Mouse (Mus musculus) T-helper 1 cell (primary cell): ENCODE results near the gene Ino80e.
"Not testable (repeated sequence)": the region's sequence is repeated elsewhere in the genome, so short reads cannot be mapped to it uniquely, and the experiment has no call there.

Experiments
- in situ Hi-C: fragments of 300-600 bp; cut with MboI, MseI; formaldehyde crosslinking; loops from one replicate; pipeline ENCODE4 v1.15.1; 2025; ENCODE audit warnings: high pct_unique_total_duplicates

The Ino80e gene

DNA sequence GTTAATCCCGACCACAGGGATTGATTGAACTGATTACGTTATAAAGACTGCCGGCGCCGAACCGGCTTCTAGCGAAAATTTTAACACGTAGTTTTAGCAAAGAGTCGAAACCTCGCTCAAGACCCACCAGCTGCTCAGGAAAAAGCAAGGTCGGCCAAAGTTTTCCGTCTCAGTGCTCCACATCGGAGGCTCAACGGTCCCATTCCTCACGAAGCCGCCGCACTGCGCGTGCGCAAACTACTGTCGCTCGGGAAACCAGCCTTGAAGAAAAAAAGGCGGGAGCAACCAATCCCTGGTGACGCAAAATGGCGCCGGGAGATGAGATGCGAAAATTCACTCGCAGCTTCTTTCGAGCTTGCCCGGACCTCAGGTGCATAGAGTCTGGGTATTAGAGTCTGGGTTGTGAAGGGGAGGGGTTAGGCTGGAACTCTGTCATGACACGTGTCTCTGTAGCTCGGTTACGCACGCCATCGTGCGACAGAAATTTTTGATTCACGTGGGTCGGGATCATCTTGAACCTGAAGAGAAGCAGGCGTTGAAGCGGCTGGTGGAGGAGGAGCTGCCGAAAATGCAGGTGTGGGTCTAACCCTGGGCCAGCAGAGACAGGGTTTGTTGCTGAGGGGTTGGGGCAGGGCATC is at the start of gene Ino80e:
Gene Ino80e, minus strand, starts transcription at position 231 of the 638 bp plus-strand sequence.
- in situ Hi-C loops: loop anchor here (10.0 kb wide), 1 partner anchor 563 kb away; the partner anchor contains the start of gene Zfp688

DNA sequence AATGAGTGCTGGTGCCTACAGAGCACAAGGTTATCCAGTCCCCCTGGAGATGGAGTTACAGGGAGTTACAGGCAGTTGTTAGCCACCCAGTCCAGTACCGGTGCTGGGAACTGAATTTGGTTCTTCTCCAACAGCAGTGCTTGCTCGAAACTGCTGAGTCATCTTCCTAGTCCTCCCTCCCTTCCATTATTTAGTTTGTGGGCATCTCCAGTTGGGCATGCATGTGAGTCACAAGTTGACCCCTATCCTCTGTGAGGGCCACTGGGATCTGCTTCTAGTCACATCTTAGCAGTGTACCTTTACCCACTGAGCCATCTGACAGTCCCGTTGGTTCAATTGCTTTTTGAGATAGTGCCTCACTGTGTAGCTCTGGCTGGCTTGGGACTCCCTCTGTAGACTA is 43.4 kb upstream of the Ino80e start:
- in situ Hi-C loops: no loop called here

DNA sequence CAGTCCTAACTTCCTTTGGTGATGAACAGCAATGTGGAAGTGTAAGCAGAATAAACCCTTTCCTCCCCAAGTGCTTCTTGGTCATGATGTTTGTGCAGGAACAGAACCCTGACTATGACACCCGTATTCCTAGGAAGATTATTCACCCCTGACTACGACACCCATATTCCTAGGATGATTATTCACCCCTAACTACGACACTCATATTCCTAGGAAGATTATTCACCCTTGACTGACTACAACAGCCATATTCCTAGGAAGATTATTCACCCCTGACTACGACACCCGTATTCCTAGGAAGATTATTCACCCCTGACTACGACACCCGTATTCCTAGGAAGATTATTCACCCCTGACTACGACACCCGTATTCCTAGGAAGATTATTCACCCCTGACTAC is 37.6 kb upstream of the Ino80e start:
- in situ Hi-C loops: not testable (repeated sequence)

DNA sequence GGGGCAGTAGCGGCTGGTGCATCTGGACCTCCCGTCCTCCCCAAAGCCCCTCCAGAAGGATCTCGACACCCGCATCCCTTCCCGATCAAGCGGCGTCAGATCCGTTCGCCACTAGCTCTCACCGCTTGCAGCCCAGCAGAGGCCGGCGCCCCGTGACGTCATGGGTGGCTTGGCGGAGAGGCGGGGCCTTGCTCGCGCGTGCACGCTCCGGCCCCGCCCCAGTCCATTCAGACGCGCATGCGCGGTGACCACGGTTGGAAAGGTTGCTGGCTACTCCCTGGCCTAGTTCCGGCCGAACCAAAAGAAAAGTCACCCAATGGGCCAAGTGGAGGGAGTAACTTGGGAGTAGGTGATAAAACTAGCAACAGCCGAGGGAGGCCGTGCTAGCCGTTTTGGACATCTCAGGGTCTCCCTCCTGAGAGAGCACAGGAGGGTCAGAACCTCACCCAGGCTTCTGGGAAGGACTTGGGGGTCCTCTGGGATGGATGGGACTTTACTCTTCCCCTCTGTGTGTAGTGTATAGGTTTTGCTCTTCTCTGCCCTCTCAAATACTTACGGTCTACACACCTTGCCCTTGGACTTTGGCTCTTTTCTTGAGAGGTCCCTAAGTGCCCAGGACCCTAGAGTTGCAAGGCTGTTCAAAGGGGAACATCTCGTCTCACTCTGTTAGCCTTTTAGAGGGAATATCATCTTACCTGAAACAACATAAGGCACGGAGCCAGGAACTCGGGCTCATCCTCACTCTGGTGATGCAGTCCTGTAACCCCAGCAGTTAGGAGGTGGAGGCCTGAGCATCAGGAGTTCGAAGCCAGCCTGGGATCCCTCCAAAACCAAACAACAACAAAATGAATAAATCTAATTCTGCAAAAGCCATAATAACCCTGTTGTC is 36.2 kb upstream of the Ino80e start:
- in situ Hi-C loops: no loop called here

DNA sequence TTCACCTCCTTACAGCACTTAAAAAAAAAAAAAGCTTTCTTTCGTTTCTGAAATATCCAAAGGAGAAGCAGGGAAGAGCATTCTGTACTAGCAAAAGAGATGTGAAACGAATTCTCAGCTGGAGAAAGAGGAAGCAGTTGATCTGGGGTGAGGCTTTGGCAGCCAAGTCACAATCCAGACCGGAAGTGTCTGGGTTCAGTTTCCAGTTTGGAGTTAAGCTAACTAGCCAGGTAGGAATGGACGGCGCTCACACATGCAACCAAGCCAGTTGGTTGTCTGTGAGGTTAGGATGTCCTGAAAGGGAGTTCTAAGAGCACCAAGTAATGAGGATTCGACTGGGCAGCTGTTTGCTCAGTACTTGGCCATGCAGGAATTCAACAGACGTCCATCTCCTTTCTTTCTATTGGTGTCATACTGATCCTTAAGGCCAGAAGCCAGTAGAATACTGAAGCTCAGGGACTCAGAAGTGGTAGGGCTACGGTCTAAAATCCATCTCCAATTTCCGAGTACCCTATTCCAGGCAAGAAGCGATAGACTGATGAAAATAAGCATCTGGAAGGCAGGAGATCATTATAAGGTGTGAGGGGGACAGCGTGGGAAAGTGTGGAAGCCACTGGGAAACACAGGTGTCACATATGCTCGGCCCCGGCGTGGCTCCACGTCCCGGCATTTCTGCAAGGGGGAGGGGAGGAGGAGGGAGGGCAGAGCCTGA is 35.4 kb upstream of the Ino80e start:
- in situ Hi-C loops: no loop called here

DNA sequence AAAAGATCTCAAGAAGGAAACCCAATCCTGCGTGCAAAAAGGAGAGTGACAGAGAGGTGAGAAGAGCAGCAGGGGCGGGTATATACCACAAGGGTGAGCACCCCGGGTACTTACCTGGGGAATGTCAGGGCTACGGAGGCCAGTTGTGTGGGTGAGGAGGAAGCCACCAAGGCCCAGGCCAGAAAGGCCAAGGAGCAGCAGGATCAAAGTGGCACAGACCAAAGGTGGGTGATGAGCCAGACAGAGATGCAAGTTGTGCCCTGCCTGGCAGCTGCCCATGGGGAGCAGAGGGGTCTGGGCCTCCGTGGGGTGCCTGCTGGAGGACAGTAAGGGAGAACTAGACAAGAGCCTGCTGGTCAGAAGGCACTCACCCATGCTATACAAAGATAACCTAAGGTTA is 34.7 kb upstream of the Ino80e start:
- in situ Hi-C loops: no loop called here

DNA sequence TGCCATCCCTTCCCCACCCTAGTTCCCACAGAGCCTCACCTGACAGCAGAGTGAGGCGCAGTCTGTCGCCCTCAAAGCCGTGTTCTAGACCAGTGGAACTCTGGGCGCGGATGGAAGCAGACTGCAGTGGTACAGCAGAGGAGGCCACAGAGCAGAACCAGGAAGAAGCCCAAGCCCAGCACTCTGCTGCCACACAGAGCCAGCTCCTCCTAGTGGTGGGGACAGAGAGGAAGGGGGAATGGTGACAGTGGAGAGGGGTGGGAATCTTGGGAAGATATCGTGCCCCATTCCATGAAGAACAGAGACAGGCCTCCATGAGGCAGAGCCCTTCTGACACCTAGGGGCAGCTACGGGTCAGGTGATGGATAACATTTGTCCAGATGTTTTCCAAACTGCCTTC is 26.7 kb upstream of the Ino80e start:
- in situ Hi-C loops: no loop called here

DNA sequence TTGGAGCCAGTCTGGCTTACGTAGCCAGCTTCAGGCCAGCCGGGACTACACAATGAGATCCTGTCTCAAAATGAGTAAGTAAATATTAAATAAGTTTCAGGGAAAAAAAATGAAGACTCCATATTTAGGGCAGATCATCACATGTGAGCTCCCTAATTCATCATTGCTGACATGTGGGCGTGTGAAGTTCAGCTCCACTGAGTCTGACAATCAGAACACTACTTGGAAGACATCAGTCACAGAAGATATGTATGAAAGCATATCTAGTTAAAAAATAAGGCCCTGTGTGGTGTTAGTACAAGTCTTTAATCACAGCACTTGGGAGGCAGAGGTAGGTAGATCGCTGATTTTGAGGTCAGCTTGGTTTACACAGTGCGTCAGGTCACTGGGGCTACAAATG is 25.1 kb upstream of the Ino80e start:
- in situ Hi-C loops: no loop called here

DNA sequence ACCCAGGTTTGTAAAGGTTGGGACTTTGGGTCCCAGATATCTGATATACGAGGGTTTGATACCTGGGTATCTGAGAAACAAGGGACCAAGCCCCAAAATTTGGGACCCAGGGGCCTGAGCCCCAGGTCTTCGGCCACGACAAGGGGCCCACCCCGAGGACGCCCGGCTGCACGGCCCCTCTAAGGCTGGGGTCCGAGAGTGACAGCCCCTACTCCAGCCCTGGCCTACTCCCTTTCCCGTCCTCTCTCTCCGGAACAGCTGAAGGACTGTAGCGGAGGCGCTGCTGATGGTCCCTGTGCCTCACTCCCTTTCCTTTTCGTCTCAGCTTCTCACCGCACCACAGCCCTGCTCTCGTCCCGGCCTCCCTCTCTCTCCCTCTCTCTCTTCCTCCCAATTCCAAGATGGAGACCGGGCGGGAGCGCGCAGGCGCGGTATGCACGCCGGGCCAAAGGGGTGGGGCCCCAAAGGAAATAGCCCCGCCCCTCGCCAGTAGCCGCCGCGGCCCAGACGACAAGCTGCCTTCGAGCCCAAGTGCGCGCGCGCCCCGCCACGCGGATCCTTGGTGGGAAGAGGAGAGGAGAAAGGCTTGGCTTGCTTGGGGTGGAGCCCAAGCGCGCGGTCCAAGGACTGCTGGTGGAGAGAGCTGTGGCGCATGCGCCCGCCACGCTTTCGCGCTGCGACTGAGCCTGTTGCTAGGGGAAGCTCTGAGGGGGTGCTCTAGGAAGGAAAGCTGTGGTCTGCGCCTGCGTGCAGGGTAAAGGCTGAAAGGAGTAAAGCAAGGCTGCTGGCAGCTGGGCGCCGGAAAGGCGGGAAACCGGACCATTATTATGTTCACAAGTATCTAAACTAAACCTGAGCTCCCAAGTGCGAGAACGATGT is 22.3 kb upstream of the Ino80e start, which contains the start of gene Taok2:
Gene Taok2, minus strand, starts transcription at position 418 of the 879 bp plus-strand sequence.
- in situ Hi-C loops: no loop called here

DNA sequence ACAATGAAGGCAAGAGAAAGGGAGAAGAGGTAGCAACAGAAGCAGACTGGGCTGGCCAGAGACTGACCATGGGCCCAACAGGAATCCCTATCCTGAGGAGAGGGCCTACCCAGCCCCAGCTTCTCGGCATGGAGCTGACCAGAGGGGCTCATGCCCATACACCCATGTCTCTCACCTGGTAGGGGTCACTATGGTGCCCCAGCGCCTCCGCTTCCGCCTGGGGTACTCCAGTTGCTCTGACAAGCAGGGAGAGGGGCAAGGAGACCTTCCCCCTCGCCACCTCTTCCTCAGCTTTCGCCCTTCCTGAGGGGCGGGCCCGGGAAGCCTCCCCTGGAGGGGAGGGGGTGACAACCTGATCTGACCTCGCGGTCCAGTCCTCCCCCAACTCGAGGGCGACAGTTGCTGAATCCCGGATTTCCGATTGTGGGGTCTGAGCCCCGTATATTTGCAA is 21.6 kb upstream of the Ino80e start:
- in situ Hi-C loops: no loop called here

DNA sequence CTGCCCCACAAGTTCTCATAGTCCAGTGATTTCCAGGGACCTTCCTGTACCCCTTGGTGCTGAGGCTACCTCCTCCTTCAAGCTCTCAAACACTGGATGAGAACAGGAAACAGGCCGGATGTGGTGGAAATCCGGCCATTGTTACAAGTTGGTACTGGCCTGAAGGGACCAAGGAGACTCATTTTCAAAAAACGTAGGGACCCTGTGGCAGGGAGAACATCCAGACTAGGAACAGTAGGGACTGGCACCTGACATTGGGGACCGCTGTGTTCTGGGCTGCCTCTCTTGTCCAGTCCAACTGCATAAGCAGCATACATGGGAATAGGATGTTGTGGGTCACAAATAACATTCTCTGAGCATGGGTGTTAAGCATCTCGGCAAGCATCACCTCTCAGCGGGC is 18.9 kb upstream of the Ino80e start:
- in situ Hi-C loops: no loop called here

DNA sequence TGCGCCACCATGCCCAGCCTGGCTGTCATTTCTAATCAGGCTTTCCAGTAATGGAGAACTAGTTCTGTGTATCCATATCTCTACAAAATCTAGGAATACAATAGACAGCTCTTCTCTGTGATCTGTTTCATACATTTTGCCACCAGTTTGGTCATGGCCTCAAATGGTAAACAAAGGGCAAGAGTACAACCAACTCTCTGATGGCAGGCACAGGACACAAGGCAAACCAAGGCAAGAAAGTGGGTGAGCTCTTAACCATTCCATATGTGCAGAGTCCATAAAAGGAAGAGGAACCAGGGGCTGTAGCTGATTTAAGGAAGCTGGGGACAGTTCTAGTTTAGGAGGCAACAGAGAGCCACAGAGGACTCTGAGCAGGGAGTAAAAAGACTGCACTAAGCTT is 15.1 kb upstream of the Ino80e start:
- in situ Hi-C loops: no loop called here

DNA sequence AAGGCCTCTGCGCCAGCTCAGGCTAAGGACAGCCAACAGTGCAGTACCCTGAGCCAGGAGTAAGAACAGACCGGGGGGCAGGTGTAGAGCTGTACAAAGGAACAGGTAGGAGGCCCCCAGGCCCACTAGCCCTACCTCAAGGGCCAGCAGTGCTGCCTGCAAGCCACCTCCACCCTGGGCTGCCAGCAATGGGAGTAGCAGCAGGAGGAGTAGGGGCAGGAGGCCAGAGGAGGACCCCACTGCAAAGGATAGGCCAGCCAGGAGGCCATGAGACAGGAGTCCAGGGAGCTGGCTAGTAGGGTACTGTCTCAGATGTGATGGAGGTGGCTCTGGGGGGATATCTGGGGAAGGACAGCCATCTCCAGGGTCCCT is 8.3 kb upstream of the Ino80e start:
- in situ Hi-C loops: no loop called here

DNA sequence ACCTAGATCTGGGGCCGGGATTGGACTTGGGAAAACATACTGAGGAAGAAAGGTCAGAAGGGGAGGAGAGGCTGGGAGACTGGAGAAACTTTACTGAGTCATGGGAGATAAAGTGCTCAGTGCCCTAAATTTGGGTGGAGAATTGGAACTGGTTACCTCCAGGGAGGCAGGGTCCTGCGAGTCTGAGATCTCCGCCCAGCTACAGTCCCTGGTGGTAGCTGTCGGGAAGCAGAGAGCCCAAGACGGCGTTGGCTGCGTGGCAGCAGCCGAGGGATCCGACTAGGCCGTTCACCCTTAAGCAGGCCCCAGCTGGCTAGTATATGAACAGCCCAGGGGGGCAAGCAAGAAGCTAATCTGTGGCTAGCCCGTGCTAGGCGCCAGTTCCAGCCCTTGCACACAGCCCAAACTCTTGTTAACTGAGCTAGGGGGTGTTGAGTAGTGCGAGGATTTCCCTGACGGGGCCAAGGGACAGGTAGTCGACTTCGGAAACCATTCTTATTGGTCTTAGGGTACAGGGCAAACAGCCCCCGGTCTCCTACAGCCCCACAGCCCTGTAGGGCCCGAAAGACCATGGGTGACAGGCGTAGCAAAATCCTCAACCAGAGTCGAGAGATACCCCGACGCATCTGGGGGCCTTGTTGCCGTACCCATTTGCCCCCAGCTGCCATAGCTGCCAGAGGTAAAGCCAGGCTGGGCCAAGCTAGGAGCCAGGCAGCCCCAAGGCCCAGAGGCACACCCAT is 7.8 kb upstream of the Ino80e start:
- in situ Hi-C loops: loop anchor here (10.0 kb wide), 1 partner anchor 555 kb away; the partner anchor contains the start of gene Zfp688

DNA sequence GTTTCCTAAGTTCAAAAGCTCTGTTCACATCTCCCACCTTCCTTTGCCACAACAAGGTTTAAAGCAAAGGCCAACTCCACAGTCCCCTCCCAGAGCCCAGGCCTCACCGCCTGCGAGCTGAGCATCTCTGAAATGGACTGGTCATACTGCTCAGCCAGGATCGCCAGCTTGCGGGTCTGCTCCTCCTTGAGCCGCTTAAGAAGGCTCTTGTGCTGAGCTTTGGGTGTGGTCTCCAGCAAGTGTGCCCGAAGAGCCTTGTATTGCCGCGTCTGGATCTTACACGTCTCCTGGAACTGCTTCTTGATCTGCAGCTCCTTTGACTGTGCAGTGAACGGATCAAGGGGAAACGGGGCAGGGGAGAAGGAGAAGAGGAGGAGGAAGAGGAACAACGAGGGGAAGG is 5.8 kb upstream of the Ino80e start:
- in situ Hi-C loops: loop anchor here (10.0 kb wide), 1 partner anchor 557 kb away; the partner anchor contains the start of gene Zfp688

DNA sequence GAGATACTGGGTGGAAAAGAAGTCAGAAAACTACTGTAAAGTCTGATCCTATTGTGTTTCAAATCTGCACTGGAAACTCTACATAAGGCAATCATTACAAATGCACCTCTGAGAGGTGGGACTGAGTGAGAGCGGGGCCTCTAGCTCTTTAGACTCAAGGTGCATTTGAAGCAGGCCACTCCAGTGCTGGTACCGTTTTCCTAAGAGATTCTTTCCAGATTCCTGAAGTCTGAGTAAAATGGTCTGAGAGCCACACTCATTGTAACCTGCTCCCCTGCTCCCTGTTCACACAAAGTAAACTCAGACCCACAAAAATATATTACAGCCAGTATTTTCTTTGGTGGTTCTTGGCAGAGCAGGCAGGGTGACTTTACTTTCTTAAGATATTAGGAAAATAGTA is 5.4 kb upstream of the Ino80e start:
- in situ Hi-C loops: loop anchor here (10.0 kb wide), 1 partner anchor 557 kb away; the partner anchor contains the start of gene Zfp688

DNA sequence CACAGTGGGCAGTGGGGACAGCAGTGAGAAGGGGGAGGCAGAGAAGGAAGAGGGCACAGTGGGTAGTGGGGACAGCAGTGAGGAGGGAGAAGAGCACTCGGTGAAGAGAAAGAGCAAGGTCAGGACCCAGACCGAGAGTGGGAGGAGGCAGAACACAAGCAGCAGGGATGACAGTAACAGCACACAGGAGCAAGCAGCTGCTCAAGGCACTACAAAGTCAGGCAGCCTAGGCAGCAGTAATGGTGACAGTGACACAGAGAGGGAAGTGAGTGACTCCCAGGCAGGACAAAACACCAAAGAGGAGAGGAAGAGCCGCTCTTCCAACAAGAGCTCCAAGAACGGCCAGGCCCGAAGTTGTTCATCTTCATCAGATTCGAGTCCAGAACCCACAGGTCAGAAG is 1.6 kb upstream of the Ino80e start:
- in situ Hi-C loops: loop anchor here (10.0 kb wide), 1 partner anchor 561 kb away; the partner anchor contains the start of gene Zfp688

DNA sequence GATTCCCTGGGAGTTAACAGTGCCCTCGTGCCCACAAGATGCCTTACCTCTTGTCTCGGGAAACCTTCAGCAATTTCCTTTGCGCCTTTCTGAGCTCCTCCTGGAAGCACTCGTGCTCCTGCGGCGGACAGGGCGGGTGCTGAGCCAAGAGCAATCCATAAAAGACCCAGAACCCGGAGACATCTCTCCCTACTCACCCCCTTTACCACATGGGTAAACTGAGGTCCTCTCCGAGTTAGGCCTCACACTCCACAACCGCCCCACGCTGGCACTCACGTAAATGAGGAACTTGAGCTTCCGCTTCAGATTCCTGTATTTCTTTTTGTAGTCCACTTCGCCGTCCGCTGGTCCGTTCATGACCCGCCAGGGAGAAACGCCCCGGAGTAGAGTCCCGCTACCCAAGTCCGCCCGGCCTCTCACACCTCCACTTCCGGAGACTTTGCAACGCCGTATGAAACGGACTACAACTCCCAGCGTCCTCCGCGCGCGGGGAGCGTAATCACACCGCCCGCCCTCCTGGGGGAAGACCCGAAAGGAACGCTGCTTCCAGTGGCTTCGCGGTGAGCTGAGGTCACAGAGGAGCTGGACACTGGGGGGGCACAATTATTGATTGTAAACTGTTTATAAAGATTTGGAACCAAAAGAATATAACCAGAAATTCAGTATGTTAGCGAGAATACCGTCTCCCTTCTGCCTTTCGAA is 597 bp downstream of the Ino80e start, which contains the start of gene Hirip3:
Gene Hirip3, plus strand, starts transcription at position 544 of the 702 bp plus-strand sequence.
- in situ Hi-C loops: loop anchor here (10.0 kb wide), 1 partner anchor 563 kb away; the partner anchor contains the start of gene Zfp688

DNA sequence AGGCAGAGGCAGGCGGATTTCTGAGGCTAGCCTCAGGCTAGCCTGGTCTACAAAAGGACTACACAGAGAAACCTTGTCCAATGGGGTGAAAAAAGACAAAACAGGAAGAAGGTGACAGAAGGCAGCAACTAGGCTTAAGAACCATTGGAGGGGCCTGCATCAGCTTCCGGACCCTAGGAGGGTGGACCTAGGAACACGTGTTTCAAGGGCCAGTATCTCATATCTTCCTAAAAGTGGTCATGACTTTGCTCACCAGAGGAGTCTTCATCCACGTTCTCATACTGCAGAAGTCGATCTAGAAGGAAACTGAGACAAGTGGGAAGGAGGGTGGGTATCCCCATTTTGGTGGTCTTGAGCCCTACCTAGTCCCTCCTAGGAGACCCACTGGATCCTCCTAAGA is 1.2 kb downstream of the Ino80e start:
- in situ Hi-C loops: loop anchor here (10.0 kb wide), 1 partner anchor 564 kb away; the partner anchor contains the start of gene Zfp688
